9 mouse cellular contexts compared by ENCODE assay signal in genomic region chr13:55181786-55182172, GRCm38 (mm10). TPM values are rescaled to one million over a fixed set of nuclear protein-coding genes. Genes with fewer than 3 reads are reported as not detected.
A peak's percentile ranks its signal among the peaks of the same experiment; 100 is the strongest.
DNase-seq lines count a peak whose midpoint lies in the region; ATAC-seq and TF ChIP-seq lines count a peak whose summit lies in the region.
"Had no signal": no experiment of that assay in that cellular context is flagged by ENCODE, and none has a peak within 500 bp of the region (broad histone marks: within the 10 kb centered on the region; RNA-seq: fewer than 3 reads in every experiment).

No protein-coding gene starts in this region.

- no peak for TF ChIP-seq CTCF in gastrocnemius, adult 2 months (IDR thresholded peaks at IDR 0.05)
- TF ChIP-seq CTCF in ES-Bruce4 (IDR thresholded peaks at IDR 0.05; ENCODE audit: low read depth, low read length): no peak
- TF ChIP-seq CTCF in liver, postnatal 0 days (IDR thresholded peaks at IDR 0.05; ENCODE audit: low read depth): no peak

- no peaks in the 10 kb centered on the region for H3K36me3 ChIP-seq in ES-Bruce4 (ENCODE audit: control insufficient read depth, insufficient read depth, low read length, poor library complexity, severe bottlenecking)
- H3K36me3 ChIP-seq in hindbrain, embryonic 11.5 days (ENCODE audit: control insufficient read depth, insufficient read depth, low read length): no peaks in the 10 kb centered on the region
- no peaks in the 10 kb centered on the region for H3K36me3 ChIP-seq in liver, postnatal 0 days (replicated peaks; ENCODE audit: insufficient read depth, low read length)

- DNase-seq in gastrocnemius, adult 2 months: no peak
- no peak for DNase-seq in gastrocnemius, postnatal 4 days (ENCODE audit: low spot score in 2 of 2)
- no peak for DNase-seq in hindbrain, embryonic 11.5 days (ENCODE audit: low spot score)
- no peak for DNase-seq in liver, postnatal 0 days
- no peak for DNase-seq in spleen, adult 18-20 months
- no peak for DNase-seq in right cerebral cortex, adult 18-20 months

- intact Hi-C loops in gastrocnemius, adult 2 months (cut with DNase I): loop anchor here (2.0 to 5.0 kb wide), 3 partner anchors 31 to 66 kb away; no protein-coding TSS in a partner anchor

- no peak for ATAC-seq in hindbrain, embryonic 11.5 days (ENCODE audit: low FRiP score)
- ATAC-seq in liver, postnatal 0 days: no peak
- ATAC-seq in megakaryocyte progenitor cell, adult 5-6 weeks (replicated peaks; ENCODE audit: poor library complexity): no peak

- H3K27ac ChIP-seq in gastrocnemius, adult 2 months: peak overlapping the region; percentile 92
- H3K27ac ChIP-seq in ES-Bruce4 (ENCODE audit: insufficient read depth, low read length): peak overlapping the region; percentile 86
- H3K27ac ChIP-seq in hindbrain, embryonic 11.5 days (ENCODE audit: low read depth, low read length): no peak overlapping the region
- H3K27ac ChIP-seq in liver, postnatal 0 days (ENCODE audit: low read depth): peak overlapping the region; percentile 81

- no peaks in the 10 kb centered on the region for H3K9me3 ChIP-seq in ES-Bruce4 (replicated peaks; ENCODE audit: control insufficient read depth, insufficient read depth, low read length, poor library complexity, severe bottlenecking)
- H3K9me3 ChIP-seq in hindbrain, embryonic 11.5 days (ENCODE audit: control insufficient read depth, low read length): no peaks in the 10 kb centered on the region
- H3K9me3 ChIP-seq in liver, postnatal 0 days (ENCODE audit: low read length): no peaks in the 10 kb centered on the region

- peak overlapping the region; percentile 70 for H3K4me3 ChIP-seq in gastrocnemius, adult 2 months
- H3K4me3 ChIP-seq in ES-Bruce4 (ENCODE audit: low read depth, low read length): peak overlapping the region; percentile 83
- H3K4me3 ChIP-seq in hindbrain, embryonic 11.5 days (ENCODE audit: low read depth, low read length): peak overlapping the region; percentile 19; the same call in 1 of the 2 replicates
- H3K4me3 ChIP-seq in liver, postnatal 0 days (ENCODE audit: low read depth, low read length): peak overlapping the region; percentile 37; the same call in 1 of the 2 replicates

- H3K27me3 ChIP-seq in ES-Bruce4 (ENCODE audit: control insufficient read depth, insufficient read depth, low read length, poor library complexity, severe bottlenecking): no peaks in the 10 kb centered on the region
- H3K27me3 ChIP-seq in hindbrain, embryonic 11.5 days (ENCODE audit: control insufficient read depth, insufficient read depth, low read length): no peaks in the 10 kb centered on the region
- no peaks in the 10 kb centered on the region for H3K27me3 ChIP-seq in liver, postnatal 0 days (ENCODE audit: insufficient read depth, low read length)

- TF ChIP-seq EP300 in ES-Bruce4 (IDR thresholded peaks at IDR 0.05; ENCODE audit: insufficient read depth, low read depth, low read length): no peak
- TF ChIP-seq EP300 in liver, postnatal 0 days (IDR thresholded peaks at IDR 0.05; ENCODE audit: low read depth): no peak

- H3K4me2 ChIP-seq in hindbrain, embryonic 11.5 days (replicated peaks; ENCODE audit: low read depth, low read length): no peak overlapping the region
- H3K4me2 ChIP-seq in liver, postnatal 0 days (ENCODE audit: low read depth, low read length): peak overlapping the region; percentile 68

- 82% methylated on average over 2 of the region's 2 CpGs for WGBS in hindbrain, embryonic 11.5 days
- 53% methylated on average over 2 of the region's 2 CpGs for WGBS in liver, postnatal 0 days (ENCODE audit: insufficient replicate concordance)

- peak overlapping the region; percentile 49 for H3K9ac ChIP-seq in ES-Bruce4 (ENCODE audit: low read depth, poor library complexity, severe bottlenecking)
- H3K9ac ChIP-seq in hindbrain, embryonic 11.5 days (ENCODE audit: low read depth, low read length): no peak overlapping the region
- H3K9ac ChIP-seq in liver, postnatal 0 days (replicated peaks): peak overlapping the region; percentile 54; the same call in 1 of the 2 replicates

- H3K4me1 ChIP-seq in ES-Bruce4 (ENCODE audit: control insufficient read depth, insufficient read depth, low read length): peaks cover 2% of the 10 kb centered on the region
- H3K4me1 ChIP-seq in hindbrain, embryonic 11.5 days (replicated peaks; ENCODE audit: control insufficient read depth, insufficient read depth, low read length): no peaks in the 10 kb centered on the region; the same call in 1 of the 2 replicates
- H3K4me1 ChIP-seq in liver, postnatal 0 days (ENCODE audit: insufficient read depth): peaks cover 10% of the 10 kb centered on the region

- no peak for TF ChIP-seq POLR2A in ES-Bruce4 (IDR thresholded peaks at IDR 0.05; ENCODE audit: insufficient read depth, low read length)

RNA-seq across cellular contexts. Expression of gene Nsd1, which starts 27.8 kb away (rescaled TPM):
- total RNA-seq in gastrocnemius, adult 2 months (2021): 10 to 100 TPM; 49.5 to 56.7 TPM
- 100 to 1,000 TPM; 114 to 127 TPM for total RNA-seq in gastrocnemius, postnatal 4 days (2021)
- polyA plus RNA-seq in ES-Bruce4 (2011; ENCODE audit: insufficient read depth, insufficient read length, low read depth, missing spikeins): 162 TPM in 2 replicates
- 64.5 and 108 TPM in 2 replicates for polyA plus RNA-seq in hindbrain, embryonic 11.5 days (2014; fragmentation: Nextera tagmentation; extraction: Ambion mirVana)
- 18.6 and 20.6 TPM in 2 replicates for polyA plus RNA-seq in liver, postnatal 0 days (2015; fragmentation: Nextera tagmentation; extraction: Ambion mirVana)
- 90.4 and 94.9 TPM in 2 replicates for total RNA-seq in megakaryocyte progenitor cell, adult 5-6 weeks (2015)
- 74.5 and 89.7 TPM in 2 replicates for total RNA-seq in megakaryocyte progenitor cell, adult 5-6 weeks (2017)

RNA-seq across cellular contexts. Expression of gene Fgfr4, which starts 29.3 kb away (rescaled TPM):
- 1 to 10 TPM; 2.1 to 2.3 TPM for total RNA-seq in gastrocnemius, adult 2 months (2021)
- total RNA-seq in gastrocnemius, postnatal 4 days (2021): 10 to 100 TPM; 46.1 to 46.6 TPM
- 0.93 and 1.0 TPM in 2 replicates for polyA plus RNA-seq in ES-Bruce4 (2011; ENCODE audit: insufficient read depth, insufficient read length, low read depth, missing spikeins)
- 0.66 and 1.5 TPM in 2 replicates for polyA plus RNA-seq in hindbrain, embryonic 11.5 days (2014; fragmentation: Nextera tagmentation; extraction: Ambion mirVana)
- polyA plus RNA-seq in liver, postnatal 0 days (2015; fragmentation: Nextera tagmentation; extraction: Ambion mirVana): 4.9 and 5.1 TPM in 2 replicates
- not detected in 2 replicates for total RNA-seq in megakaryocyte progenitor cell, adult 5-6 weeks (2015)
- total RNA-seq in megakaryocyte progenitor cell, adult 5-6 weeks (2017): not detected in 2 replicates

RNA-seq across cellular contexts. Expression of gene Gm17617, which starts 48.4 kb away (rescaled TPM):
- not detected for total RNA-seq in gastrocnemius, adult 2 months (2021)
- total RNA-seq in gastrocnemius, postnatal 4 days (2021): not detected
- not detected in 2 replicates for polyA plus RNA-seq in ES-Bruce4 (2011; ENCODE audit: insufficient read depth, insufficient read length, low read depth, missing spikeins)
- polyA plus RNA-seq in hindbrain, embryonic 11.5 days (2014; fragmentation: Nextera tagmentation; extraction: Ambion mirVana): not detected in 2 replicates
- polyA plus RNA-seq in liver, postnatal 0 days (2015; fragmentation: Nextera tagmentation; extraction: Ambion mirVana): not detected in 2 replicates
- total RNA-seq in megakaryocyte progenitor cell, adult 5-6 weeks (2015): not detected in 2 replicates
- total RNA-seq in megakaryocyte progenitor cell, adult 5-6 weeks (2017): not detected in 2 replicates
- polyA plus RNA-seq: C2C12 had no signal

Comparison
In these comparisons a context has a peak if more than half of its experiments do, and no peak if none do; other contexts are left out.
1. RNA of gene Fgfr4, which starts 29.3 kb away (total RNA-seq): 46.1 to 46.6 TPM in gastrocnemius, postnatal 4 days; 2.1 to 2.3 TPM in gastrocnemius, adult 2 months and not detected in megakaryocyte progenitor cell, adult 5-6 weeks; every median in the first group is over 10 times any median in the second.
2. H3K4me3 ChIP-seq: peak in every context shown above with its lines; median percentile 83 in ES-Bruce4; 70 in gastrocnemius, adult 2 months; 37 in liver, postnatal 0 days; 19 in hindbrain, embryonic 11.5 days.